Mouse (Mus musculus): ENCODE results near the gene Pga5. TPM values are rescaled to one million over a fixed set of nuclear protein-coding genes. Genes with fewer than 3 reads are reported as not detected.

The Pga5 gene
- polyA plus RNA-seq, 1 experiment, result not detected

- H3K4me1 ChIP-seq (ENCODE audit: control insufficient read depth, insufficient read depth, insufficient read length, low read length), result no peaks in the 10 kb centered on the region; the same call in 1 of the 2 replicates
- no peak overlapping the region for H3K27ac ChIP-seq (ENCODE audit: insufficient read depth, low read depth, low read length)
- TF ChIP-seq CTCF (IDR thresholded peaks at IDR 0.05; ENCODE audit: extremely low read depth, insufficient read length, insufficient replicate concordance, low read depth, low read length), result no peak
- TF ChIP-seq POLR2A (IDR thresholded peaks at IDR 0.05; ENCODE audit: low read depth, low read length), result no peak
- H3K4me3 ChIP-seq (ENCODE audit: low read depth, low read length), result no peak overlapping the region
- 95% methylated on average over 4 of the region's 4 CpGs for WGBS
- H3K36me3 ChIP-seq (ENCODE audit: control insufficient read depth, insufficient read depth, low read length), result peaks cover 53% of the 10 kb centered on the region
- H3K27me3 ChIP-seq (ENCODE audit: control insufficient read depth, insufficient read depth, low read length), result no peaks in the 10 kb centered on the region
Observed at GRCm38 (mm10) chr19:10710751-10711150, 32.9 kb upstream of the Pga5 start.

- Histone ChIP-seq H3K4me1 (ENCODE audit: control insufficient read depth, insufficient read depth, insufficient read length, low read length) (no peaks in the 10 kb centered on the region; the same call in 1 of the 2 replicates), H3K27me3 (ENCODE audit: control insufficient read depth, insufficient read depth, low read length) (no peaks in the 10 kb centered on the region), H3K27ac (ENCODE audit: insufficient read depth, low read depth, low read length) (no peak overlapping the region), H3K4me3 (ENCODE audit: low read depth, low read length) (no peak overlapping the region), H3K36me3 (ENCODE audit: control insufficient read depth, insufficient read depth, low read length) (peaks cover 53% of the 10 kb centered on the region)
- WGBS, result 75% methylated on average over 9 of the region's 9 CpGs
- TF ChIP-seq CTCF (IDR thresholded peaks at IDR 0.05; ENCODE audit: extremely low read depth, insufficient read length, insufficient replicate concordance, low read depth, low read length) (peak; percentile 46; the same call in 1 of the 2 replicates), POLR2A (IDR thresholded peaks at IDR 0.05; ENCODE audit: low read depth, low read length) (no peak)
Observed at GRCm38 (mm10) chr19:10710088-10710511, 32.2 kb upstream of the Pga5 start.

GRCm38 (mm10) chr19:10709360-10710087, 31.7 kb upstream of the Pga5 start:
- no peaks in the 10 kb centered on the region for H3K27me3 ChIP-seq (ENCODE audit: control insufficient read depth, insufficient read depth, low read length)
- H3K36me3 ChIP-seq (ENCODE audit: control insufficient read depth, insufficient read depth, low read length), result peaks cover 53% of the 10 kb centered on the region
- H3K27ac ChIP-seq (ENCODE audit: insufficient read depth, low read depth, low read length), result no peak overlapping the region
- no peaks in the 10 kb centered on the region; the same call in 1 of the 2 replicates for H3K4me1 ChIP-seq (ENCODE audit: control insufficient read depth, insufficient read depth, insufficient read length, low read length)
- TF ChIP-seq CTCF (IDR thresholded peaks at IDR 0.05; ENCODE audit: extremely low read depth, insufficient read length, insufficient replicate concordance, low read depth, low read length) (peak; percentile 96), POLR2A (IDR thresholded peaks at IDR 0.05; ENCODE audit: low read depth, low read length) (peak; percentile 44; the same call in 1 of the 2 replicates)
- 21% methylated on average over 8 of the region's 8 CpGs for WGBS
- no peak overlapping the region for H3K4me3 ChIP-seq (ENCODE audit: low read depth, low read length)

- TF ChIP-seq POLR2A (IDR thresholded peaks at IDR 0.05; ENCODE audit: low read depth, low read length), result no peak
- no peak for TF ChIP-seq CTCF (IDR thresholded peaks at IDR 0.05; ENCODE audit: extremely low read depth, insufficient read length, insufficient replicate concordance, low read depth, low read length)
- Histone ChIP-seq H3K36me3 (ENCODE audit: control insufficient read depth, insufficient read depth, low read length) (peaks cover 50% of the 10 kb centered on the region), H3K27me3 (ENCODE audit: control insufficient read depth, insufficient read depth, low read length) (no peaks in the 10 kb centered on the region), H3K4me3 (ENCODE audit: low read depth, low read length) (no peak overlapping the region), H3K4me1 (ENCODE audit: control insufficient read depth, insufficient read depth, insufficient read length, low read length) (no peaks in the 10 kb centered on the region; the same call in 1 of the 2 replicates), H3K27ac (ENCODE audit: insufficient read depth, low read depth, low read length) (no peak overlapping the region)
- WGBS, result 89% methylated on average over 6 of the region's 6 CpGs
Observed at GRCm38 (mm10) chr19:10708900-10709299, 31.0 kb upstream of the Pga5 start.

- WGBS, result 95% methylated on average over 1 of the region's 1 CpGs
- H3K4me1 ChIP-seq (ENCODE audit: control insufficient read depth, insufficient read depth, insufficient read length, low read length), result no peaks in the 10 kb centered on the region; the same call in 1 of the 2 replicates
- TF ChIP-seq CTCF (IDR thresholded peaks at IDR 0.05; ENCODE audit: extremely low read depth, insufficient read length, insufficient replicate concordance, low read depth, low read length) (no peak), POLR2A (IDR thresholded peaks at IDR 0.05; ENCODE audit: low read depth, low read length) (no peak)
- no peak overlapping the region for H3K27ac ChIP-seq (ENCODE audit: insufficient read depth, low read depth, low read length)
- H3K27me3 ChIP-seq (ENCODE audit: control insufficient read depth, insufficient read depth, low read length), result no peaks in the 10 kb centered on the region
- H3K4me3 ChIP-seq (ENCODE audit: low read depth, low read length), result no peak overlapping the region
- H3K36me3 ChIP-seq (ENCODE audit: control insufficient read depth, insufficient read depth, low read length), result peaks cover 39% of the 10 kb centered on the region
Observed at GRCm38 (mm10) chr19:10707881-10708280, 30.0 kb upstream of the Pga5 start.

DNA sequence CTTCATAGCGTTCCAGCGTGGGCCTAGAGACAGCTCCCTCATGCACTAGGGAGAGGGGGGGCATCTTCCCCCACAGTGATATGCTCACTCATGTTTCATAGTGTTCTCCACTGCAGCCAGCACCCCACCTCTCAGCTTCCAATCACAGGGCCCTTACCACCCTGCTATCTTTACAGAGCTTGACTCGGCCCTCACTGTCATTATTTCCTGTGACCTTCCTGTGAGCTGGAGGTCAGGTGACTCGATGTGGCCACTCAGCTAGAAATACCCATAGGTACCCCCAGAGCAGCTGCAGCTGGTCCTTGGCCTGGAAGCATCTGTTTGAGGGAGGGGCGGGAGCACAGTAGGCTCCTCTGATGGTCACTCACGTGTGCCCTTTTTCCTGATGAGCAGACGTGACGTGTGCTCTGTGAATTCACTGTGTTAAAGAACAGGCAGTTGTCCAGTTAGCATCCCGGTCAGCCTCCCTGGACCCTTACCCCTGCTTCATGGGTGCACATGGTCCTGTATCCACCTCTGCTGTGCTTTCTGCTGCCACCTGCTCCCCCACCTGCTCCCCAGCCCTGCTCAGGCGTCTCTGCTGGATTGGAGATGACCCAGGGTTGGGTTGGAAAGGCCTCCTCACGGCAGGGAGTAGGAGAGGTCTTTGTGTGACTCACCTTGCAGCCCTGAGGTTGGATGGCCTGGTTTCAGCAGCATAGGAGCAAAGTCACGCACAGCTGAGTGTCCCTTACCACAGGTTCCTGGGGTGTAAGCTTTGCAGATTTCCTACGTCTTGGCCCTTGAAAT, 29.4 kb upstream of the Pga5 start:
- WGBS, result 86% methylated on average over 13 of the region's 13 CpGs
- no peaks in the 10 kb centered on the region for H3K27me3 ChIP-seq (ENCODE audit: control insufficient read depth, insufficient read depth, low read length)
- peaks cover 33% of the 10 kb centered on the region for H3K36me3 ChIP-seq (ENCODE audit: control insufficient read depth, insufficient read depth, low read length)
- H3K4me3 ChIP-seq (ENCODE audit: low read depth, low read length), result no peak overlapping the region
- H3K4me1 ChIP-seq (ENCODE audit: control insufficient read depth, insufficient read depth, insufficient read length, low read length), result no peaks in the 10 kb centered on the region; the same call in 1 of the 2 replicates
- no peak overlapping the region for H3K27ac ChIP-seq (ENCODE audit: insufficient read depth, low read depth, low read length)
- TF ChIP-seq CTCF (IDR thresholded peaks at IDR 0.05; ENCODE audit: extremely low read depth, insufficient read length, insufficient replicate concordance, low read depth, low read length) (no peak), POLR2A (IDR thresholded peaks at IDR 0.05; ENCODE audit: low read depth, low read length) (no peak)

GRCm38 (mm10) chr19:10703470-10703869, 25.6 kb upstream of the Pga5 start:
- no peaks in the 10 kb centered on the region for H3K27me3 ChIP-seq (ENCODE audit: control insufficient read depth, insufficient read depth, low read length)
- TF ChIP-seq POLR2A (IDR thresholded peaks at IDR 0.05; ENCODE audit: low read depth, low read length) (no peak), CTCF (IDR thresholded peaks at IDR 0.05; ENCODE audit: extremely low read depth, insufficient read length, insufficient replicate concordance, low read depth, low read length) (no peak)
- H3K27ac ChIP-seq (ENCODE audit: insufficient read depth, low read depth, low read length), result no peak overlapping the region
- peaks cover 28% of the 10 kb centered on the region for H3K4me1 ChIP-seq (ENCODE audit: control insufficient read depth, insufficient read depth, insufficient read length, low read length)
- peaks cover 12% of the 10 kb centered on the region for H3K36me3 ChIP-seq (ENCODE audit: control insufficient read depth, insufficient read depth, low read length)
- H3K4me3 ChIP-seq (ENCODE audit: low read depth, low read length), result no peak overlapping the region
- 85% methylated on average over 8 of the region's 8 CpGs for WGBS

Data from small intestine, adult 2 months (tissue).